19 mouse cellular contexts compared by ENCODE assay signal in genomic region chr2:31893110-31893669, GRCm38 (mm10). TPM values are rescaled to one million over a fixed set of nuclear protein-coding genes. Genes with fewer than 3 reads are reported as not detected.
A peak's percentile ranks its signal among the peaks of the same experiment; 100 is the strongest.
DNase-seq lines count a peak whose midpoint lies in the region; ATAC-seq and TF ChIP-seq lines count a peak whose summit lies in the region.
"Had no signal": no experiment of that assay in that cellular context is flagged by ENCODE, and none has a peak within 500 bp of the region (broad histone marks: within the 10 kb centered on the region; RNA-seq: fewer than 3 reads in every experiment).

No protein-coding gene starts in this region.

- H3K4me1 ChIP-seq in forebrain, embryonic 10.5 days, result peaks cover 34% of the 10 kb centered on the region
- no peaks in the 10 kb centered on the region for H3K4me1 ChIP-seq in forebrain, embryonic 15.5 days
- no peaks in the 10 kb centered on the region for H3K4me1 ChIP-seq in testis, adult 2 months (ENCODE audit: control insufficient read depth, insufficient read depth, low read length)
- H3K4me1 ChIP-seq in midbrain, embryonic 15.5 days, result 0 out of 2 replicates have a peak, but pooled peaks cover 3% of the 10 kb centered on the region
- H3K4me1 ChIP-seq: stomach, embryonic 15.5 days had no signal

- TF ChIP-seq CTCF in testis, adult 2 months (IDR thresholded peaks at IDR 0.05; ENCODE audit: control insufficient read depth, insufficient read depth, insufficient replicate concordance, low read depth, low read length), result no peak
- TF ChIP-seq CTCF in left cerebral cortex, adult 2 months (IDR thresholded peaks at IDR 0.05), result no peak

- no peaks in the 10 kb centered on the region for H3K36me3 ChIP-seq in forebrain, embryonic 10.5 days (replicated peaks)
- H3K36me3 ChIP-seq in forebrain, embryonic 15.5 days, result no peaks in the 10 kb centered on the region
- H3K36me3 ChIP-seq in testis, adult 2 months (ENCODE audit: control insufficient read depth, insufficient read depth, low read length), result no peaks in the 10 kb centered on the region
- H3K36me3 ChIP-seq in midbrain, embryonic 15.5 days (replicated peaks), result no peaks in the 10 kb centered on the region
- H3K36me3 ChIP-seq: heart, embryonic 10.5 days; hindbrain, embryonic 15.5 days; stomach, embryonic 15.5 days had no signal

- intact Hi-C loops in left cerebral cortex, adult 2 months (cut with DNase I), result no loop called here

- H3K9me3 ChIP-seq in forebrain, embryonic 10.5 days, result no peaks in the 10 kb centered on the region
- no peaks in the 10 kb centered on the region for H3K9me3 ChIP-seq in forebrain, embryonic 15.5 days
- no peaks in the 10 kb centered on the region for H3K9me3 ChIP-seq in midbrain, embryonic 15.5 days
- H3K9me3 ChIP-seq: heart, embryonic 10.5 days; hindbrain, embryonic 15.5 days; stomach, embryonic 15.5 days had no signal

- no peak for ATAC-seq in forebrain, embryonic 15.5 days (replicated peaks)
- no peak for ATAC-seq in midbrain, embryonic 15.5 days (replicated peaks)
- ATAC-seq: forebrain, embryonic 14.5 days; intestine, embryonic 16.5 days had no signal

- no peak overlapping the region for H3K9ac ChIP-seq in forebrain, embryonic 15.5 days (replicated peaks)
- no peak overlapping the region for H3K9ac ChIP-seq in midbrain, embryonic 15.5 days
- H3K9ac ChIP-seq: hindbrain, embryonic 15.5 days; stomach, embryonic 15.5 days had no signal

- WGBS in forebrain, embryonic 10.5 days, result 79% methylated on average over 10 of the region's 10 CpGs
- WGBS in forebrain, embryonic 15.5 days, result 77% methylated on average over 10 of the region's 10 CpGs
- 81% methylated on average over 10 of the region's 10 CpGs for WGBS in midbrain, embryonic 15.5 days

- DNase-seq in forebrain, embryonic 10.5 days (ENCODE audit: extremely low spot score, low spot score), result no peak
- DNase-seq in testis, postnatal 10 days (ENCODE audit: low spot score), result no peak
- peak; percentile 41 to 78 for DNase-seq in gastrocnemius, adult 8-10 months (ENCODE audit: low spot score in 2 of 2)
- peak; percentile 79 for DNase-seq in skeletal muscle tissue, adult 2 months (ENCODE audit: low read depth, low spot score)
- no peak for DNase-seq in left cerebral cortex, adult 2 months (ENCODE audit: extremely low spot score in 1 of 2, low spot score in 2 of 2)
- DNase-seq: B cell, adult 2 months; cerebellum, adult 9-11 months; heart, postnatal 10 days; lung, postnatal 10 days; right cerebral cortex, adult 18-20 months had no signal

- no peak overlapping the region for H3K4me2 ChIP-seq in forebrain, embryonic 15.5 days (replicated peaks)
- H3K4me2 ChIP-seq in midbrain, embryonic 15.5 days, result no peak overlapping the region
- H3K4me2 ChIP-seq: hindbrain, embryonic 15.5 days; stomach, embryonic 15.5 days had no signal

- TF ChIP-seq POLR2A in testis, adult 2 months (IDR thresholded peaks at IDR 0.05; ENCODE audit: control insufficient read depth, low read depth, low read length), result no peak

- no peak overlapping the region for H3K4me3 ChIP-seq in forebrain, embryonic 10.5 days
- no peak overlapping the region for H3K4me3 ChIP-seq in forebrain, embryonic 15.5 days
- no peak overlapping the region for H3K4me3 ChIP-seq in testis, adult 2 months (ENCODE audit: control insufficient read depth, low read depth, low read length)
- H3K4me3 ChIP-seq in midbrain, embryonic 15.5 days, result no peak overlapping the region
- no peak overlapping the region for H3K4me3 ChIP-seq in left cerebral cortex, adult 2 months
- H3K4me3 ChIP-seq: heart, embryonic 10.5 days; hindbrain, embryonic 15.5 days; stomach, embryonic 15.5 days had no signal

- H3K27ac ChIP-seq in forebrain, embryonic 10.5 days, result peak overlapping the region; percentile 36; the same call in 1 of the 2 replicates
- no peak overlapping the region for H3K27ac ChIP-seq in forebrain, embryonic 15.5 days (replicated peaks)
- H3K27ac ChIP-seq in testis, adult 2 months (ENCODE audit: control insufficient read depth, insufficient read depth, low read depth, low read length), result peak overlapping the region; percentile 32; the same call in 1 of the 2 replicates
- no peak overlapping the region for H3K27ac ChIP-seq in midbrain, embryonic 15.5 days
- no peak overlapping the region for H3K27ac ChIP-seq in left cerebral cortex, adult 2 months
- H3K27ac ChIP-seq: heart, embryonic 10.5 days; hindbrain, embryonic 15.5 days; stomach, embryonic 15.5 days had no signal

- H3K27me3 ChIP-seq in forebrain, embryonic 10.5 days (ENCODE audit: poor library complexity, severe bottlenecking), result peaks cover 26% of the 10 kb centered on the region
- peaks cover 7% of the 10 kb centered on the region for H3K27me3 ChIP-seq in forebrain, embryonic 15.5 days
- H3K27me3 ChIP-seq in testis, adult 2 months (ENCODE audit: control insufficient read depth, insufficient read depth, low read length), result no peaks in the 10 kb centered on the region
- H3K27me3 ChIP-seq in midbrain, embryonic 15.5 days (replicated peaks), result peaks cover 15% of the 10 kb centered on the region

RNA-seq across cellular contexts. Expression of gene Lamc3, which starts 6.1 kb away (rescaled TPM):
- polyA plus RNA-seq in forebrain, embryonic 10.5 days (2016; fragmentation: Nextera tagmentation; extraction: Ambion mirVana), result 4.9 and 6.8 TPM in 2 replicates
- polyA plus RNA-seq in forebrain, embryonic 15.5 days (2015; fragmentation: Nextera tagmentation; extraction: Ambion mirVana), result 2.9 TPM in 2 replicates
- 12.3 and 17.2 TPM in 2 replicates for polyA plus RNA-seq in testis, adult 2 months (2012; rRNA removed)
- total RNA-seq in gastrocnemius, adult 8-10 months (2022), result under 1 TPM; 0.07 to 0.67 (median 0.30) TPM
- polyA plus RNA-seq in midbrain, embryonic 15.5 days (2015; fragmentation: Nextera tagmentation; extraction: Ambion mirVana), result 6.2 and 6.8 TPM in 2 replicates
- 1 to 10 TPM; 6.9 to 8.8 TPM for total RNA-seq in left cerebral cortex, adult 2 months (2021)
- total RNA-seq: megakaryocyte, adult 5-6 weeks had no signal

RNA-seq across cellular contexts. Expression of gene Fibcd1, which starts 47.4 kb away (rescaled TPM):
- polyA plus RNA-seq in forebrain, embryonic 10.5 days (2016; fragmentation: Nextera tagmentation; extraction: Ambion mirVana), result 0.07 and 0.19 TPM in 2 replicates
- polyA plus RNA-seq in forebrain, embryonic 15.5 days (2015; fragmentation: Nextera tagmentation; extraction: Ambion mirVana), result 3.2 TPM in 2 replicates
- 0.51 and 0.54 TPM in 2 replicates for polyA plus RNA-seq in testis, adult 2 months (2012; rRNA removed)
- not detected for total RNA-seq in gastrocnemius, adult 8-10 months (2022)
- 19.6 and 20.2 TPM in 2 replicates for polyA plus RNA-seq in midbrain, embryonic 15.5 days (2015; fragmentation: Nextera tagmentation; extraction: Ambion mirVana)
- 10 to 100 TPM in 1 of 2 experiments, 1 to 10 TPM in 1; 7.9 to 11.4 TPM for total RNA-seq in left cerebral cortex, adult 2 months (2021)
- total RNA-seq: heart, postnatal 10 days; megakaryocyte, adult 5-6 weeks had no signal

RNA-seq across cellular contexts. Expression of gene Aif1l, which starts 56.7 kb away (rescaled TPM):
- polyA plus RNA-seq in forebrain, embryonic 10.5 days (2016; fragmentation: Nextera tagmentation; extraction: Ambion mirVana), result 84.7 and 85.6 TPM in 2 replicates
- polyA plus RNA-seq in forebrain, embryonic 15.5 days (2015; fragmentation: Nextera tagmentation; extraction: Ambion mirVana), result 46.8 and 52.2 TPM in 2 replicates
- polyA plus RNA-seq in testis, adult 2 months (2012; rRNA removed), result 1.1 and 2.3 TPM in 2 replicates
- 1 to 10 TPM; 1.3 to 3.7 (median 2.3) TPM for total RNA-seq in gastrocnemius, adult 8-10 months (2022)
- polyA plus RNA-seq in midbrain, embryonic 15.5 days (2015; fragmentation: Nextera tagmentation; extraction: Ambion mirVana), result 26.2 and 29.8 TPM in 2 replicates
- total RNA-seq in left cerebral cortex, adult 2 months (2021), result 1 to 10 TPM; 3.6 to 4.8 TPM
- total RNA-seq: megakaryocyte, adult 5-6 weeks had no signal

Comparison
In these comparisons a context has a peak if more than half of its experiments do, and no peak if none do; other contexts are left out.
1. H3K27ac ChIP-seq: peak in forebrain, embryonic 10.5 days (single experiment) and testis, adult 2 months (single experiment); none in forebrain, embryonic 15.5 days (single experiment), midbrain, embryonic 15.5 days (single experiment) and left cerebral cortex, adult 2 months (single experiment).
2. DNase-seq: peak in gastrocnemius, adult 8-10 months (2 of 2) and skeletal muscle tissue, adult 2 months (single experiment); none in forebrain, embryonic 10.5 days (single experiment), testis, postnatal 10 days (single experiment) and left cerebral cortex, adult 2 months (0 of 2).